7 mouse cellular contexts compared by ENCODE assay signal in genomic region chr14:120276343-120277080, GRCm38 (mm10). TPM values are rescaled to one million over a fixed set of nuclear protein-coding genes. Genes with fewer than 3 reads are reported as not detected.
DNase-seq lines count a peak whose midpoint lies in the region; ATAC-seq and TF ChIP-seq lines count a peak whose summit lies in the region.

No protein-coding gene starts in this region.

- peak overlapping the region; percentile 55 for H3K27ac ChIP-seq in neural tube, embryonic 11.5 days (ENCODE audit: low read depth, low read length)
- peak overlapping the region; percentile 88 for H3K27ac ChIP-seq in cortical plate, adult 2 months (ENCODE audit: insufficient read depth, low read length)
- peak overlapping the region; percentile 69 for H3K27ac ChIP-seq in hindbrain, postnatal 0 days
- H3K27ac ChIP-seq in midbrain, embryonic 13.5 days, result peak overlapping the region; percentile 44; the same call in 1 of the 2 replicates

- no peaks in the 10 kb centered on the region for H3K9me3 ChIP-seq in neural tube, embryonic 11.5 days (ENCODE audit: control insufficient read depth, low read length)
- no peaks in the 10 kb centered on the region for H3K9me3 ChIP-seq in hindbrain, postnatal 0 days (ENCODE audit: low read length)
- no peaks in the 10 kb centered on the region for H3K9me3 ChIP-seq in midbrain, embryonic 13.5 days

- ATAC-seq in neural tube, embryonic 11.5 days (ENCODE audit: insufficient read depth, low FRiP score, low TSS enrichment), result no peak
- ATAC-seq in hindbrain, postnatal 0 days, result no peak
- ATAC-seq in midbrain, embryonic 13.5 days, result no peak

- peaks cover 12% of the 10 kb centered on the region for H3K4me1 ChIP-seq in neural tube, embryonic 11.5 days (ENCODE audit: control insufficient read depth, insufficient read depth, low read length)
- peaks cover 8% of the 10 kb centered on the region for H3K4me1 ChIP-seq in cortical plate, adult 2 months (ENCODE audit: control insufficient read depth, insufficient read depth, low read length)
- peaks cover 29% of the 10 kb centered on the region for H3K4me1 ChIP-seq in hindbrain, postnatal 0 days (ENCODE audit: insufficient read depth, low read length)
- peaks cover 51% of the 10 kb centered on the region for H3K4me1 ChIP-seq in midbrain, embryonic 13.5 days (replicated peaks)

- no peak for TF ChIP-seq CTCF in cortical plate, adult 2 months (IDR thresholded peaks at IDR 0.05; ENCODE audit: extremely low read depth, insufficient read depth, low read length)
- TF ChIP-seq CTCF in hindbrain, postnatal 0 days (IDR thresholded peaks at IDR 0.05; ENCODE audit: low read depth), result no peak

- peak overlapping the region; percentile 39 for H3K4me2 ChIP-seq in neural tube, embryonic 11.5 days (ENCODE audit: low read depth)
- H3K4me2 ChIP-seq in hindbrain, postnatal 0 days (ENCODE audit: low read depth, low read length), result peak overlapping the region; percentile 69
- H3K4me2 ChIP-seq in midbrain, embryonic 13.5 days (replicated peaks), result peak overlapping the region; percentile 71

- peak overlapping the region; percentile 46 for H3K4me3 ChIP-seq in neural tube, embryonic 11.5 days (ENCODE audit: low read depth, low read length)
- peak overlapping the region; percentile 75 for H3K4me3 ChIP-seq in cortical plate, adult 2 months (ENCODE audit: insufficient read depth, low read length)
- peak overlapping the region; percentile 75 for H3K4me3 ChIP-seq in hindbrain, postnatal 0 days (ENCODE audit: low read length)
- peak overlapping the region; percentile 69 for H3K4me3 ChIP-seq in midbrain, embryonic 13.5 days (replicated peaks)

- H3K9ac ChIP-seq in neural tube, embryonic 11.5 days (ENCODE audit: low read length), result peak overlapping the region; percentile 49
- H3K9ac ChIP-seq in hindbrain, postnatal 0 days (replicated peaks; ENCODE audit: low read length), result peak overlapping the region; percentile 62
- H3K9ac ChIP-seq in midbrain, embryonic 13.5 days (replicated peaks), result peak overlapping the region; percentile 55

- H3K36me3 ChIP-seq in neural tube, embryonic 11.5 days (ENCODE audit: control insufficient read depth, insufficient read depth, low read length), result no peaks in the 10 kb centered on the region
- H3K36me3 ChIP-seq in hindbrain, postnatal 0 days (ENCODE audit: insufficient read depth, low read length), result no peaks in the 10 kb centered on the region
- no peaks in the 10 kb centered on the region for H3K36me3 ChIP-seq in midbrain, embryonic 13.5 days

- no peaks in the 10 kb centered on the region for H3K27me3 ChIP-seq in neural tube, embryonic 11.5 days (ENCODE audit: control insufficient read depth, insufficient read depth, low read length)
- no peaks in the 10 kb centered on the region for H3K27me3 ChIP-seq in hindbrain, postnatal 0 days (ENCODE audit: insufficient read depth, low read length)
- no peaks in the 10 kb centered on the region for H3K27me3 ChIP-seq in midbrain, embryonic 13.5 days

- TF ChIP-seq POLR2A in cortical plate, adult 2 months (IDR thresholded peaks at IDR 0.05; ENCODE audit: extremely low read depth, insufficient read depth, low read length), result no peak

- WGBS in neural tube, embryonic 11.5 days, result 29% methylated on average over 10 of the region's 10 CpGs
- WGBS in hindbrain, postnatal 0 days, result 11% methylated on average over 10 of the region's 10 CpGs
- 17% methylated on average over 10 of the region's 10 CpGs for WGBS in midbrain, embryonic 13.5 days

- DNase-seq in neural tube, embryonic 11.5 days (ENCODE audit: low spot score), result no peak
- DNase-seq in neural tube, embryonic 10.5 days (ENCODE audit: extremely low spot score, low spot score), result no peak
- DNase-seq in hindbrain, postnatal 0 days (ENCODE audit: low spot score), result peak; percentile 26
- no peak for DNase-seq in left cerebral cortex, adult 11 months (ENCODE audit: low spot score)
- no peak for DNase-seq in left cerebral cortex, adult 8-10 months (ENCODE audit: low spot score in 2 of 2)

RNA-seq across cellular contexts. Expression of gene Mbnl2, which starts 1.0 kb away (rescaled TPM):
- polyA plus RNA-seq in neural tube, embryonic 11.5 days (2014; fragmentation: Nextera tagmentation; extraction: Ambion mirVana), result 39.5 and 44.1 TPM in 2 replicates
- 144 and 148 TPM in 2 replicates for polyA plus RNA-seq in cortical plate, adult 2 months (2012; rRNA removed)
- 56.1 and 78.3 TPM in 2 replicates for total RNA-seq in hindbrain, postnatal 0 days (2014; rRNA removed)
- 28.6 and 28.9 TPM in 2 replicates for polyA plus RNA-seq in hindbrain, postnatal 0 days (2015; fragmentation: Nextera tagmentation; extraction: Ambion mirVana)
- 17.2 and 17.6 TPM in 2 replicates for polyA plus RNA-seq in midbrain, embryonic 13.5 days (2015; fragmentation: Nextera tagmentation; extraction: Ambion mirVana)
- 100 to 1,000 TPM; 222 to 278 (median 250) TPM for total RNA-seq in left cerebral cortex, adult 8-10 months (2022)
